Mouse (Mus musculus) hematopoietic multipotent progenitor cell, adult 10-12 weeks (in vitro differentiated cells): ENCODE data around the gene Manbal. TPM values are rescaled to one million over a fixed set of nuclear protein-coding genes. Genes with fewer than 3 reads are reported as not detected.

Experiments
- polyA plus RNA-seq: library from polyadenylated mRNA; stranded (reverse); fragments of >175 nt; gene quantifications from 2 replicates; pipeline ENCODE4 v1.2.3, GENCODE M21; 2012; ENCODE audit warnings: low replicate concordance

Gene Manbal
- polyA plus RNA-seq: 44.1 and 73.4 TPM in 2 replicates

DNA sequence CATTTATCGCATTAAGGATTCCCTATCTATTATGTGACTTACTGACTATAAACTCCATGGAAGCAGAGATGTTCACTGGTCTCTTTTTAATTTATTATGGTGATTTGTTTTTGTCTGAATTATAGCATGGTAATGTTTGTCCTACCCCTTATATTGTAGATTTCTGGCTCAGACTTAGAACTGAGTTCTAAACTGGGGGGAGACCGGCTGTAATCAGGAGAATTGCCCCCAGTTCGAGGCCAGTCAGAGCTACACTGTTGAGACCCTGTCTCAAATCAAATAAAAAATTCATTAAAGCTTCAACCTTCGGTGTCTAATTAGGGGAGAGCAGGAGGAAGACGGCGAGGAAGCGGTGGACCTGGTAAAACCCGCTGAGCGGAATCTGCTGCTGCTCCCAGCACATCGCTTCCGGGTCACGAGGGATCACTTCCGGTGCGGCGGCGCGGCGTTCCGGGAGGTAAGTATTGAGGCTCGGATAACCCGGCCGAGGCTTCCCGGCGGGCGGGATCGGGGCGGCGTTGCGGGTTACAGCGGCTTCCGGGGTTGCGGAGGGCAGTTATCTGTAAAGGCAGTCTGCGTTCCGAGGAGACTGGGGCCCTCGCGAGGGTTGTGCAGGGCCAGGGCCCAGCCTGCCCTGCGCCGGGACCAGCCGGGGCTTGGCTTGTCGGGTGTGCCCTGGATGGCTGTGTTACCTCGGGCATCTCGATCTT, at the start of gene Manbal:
Gene Manbal (plus strand): TSS at position 411 of the 710 bp plus-strand sequence.

DNA sequence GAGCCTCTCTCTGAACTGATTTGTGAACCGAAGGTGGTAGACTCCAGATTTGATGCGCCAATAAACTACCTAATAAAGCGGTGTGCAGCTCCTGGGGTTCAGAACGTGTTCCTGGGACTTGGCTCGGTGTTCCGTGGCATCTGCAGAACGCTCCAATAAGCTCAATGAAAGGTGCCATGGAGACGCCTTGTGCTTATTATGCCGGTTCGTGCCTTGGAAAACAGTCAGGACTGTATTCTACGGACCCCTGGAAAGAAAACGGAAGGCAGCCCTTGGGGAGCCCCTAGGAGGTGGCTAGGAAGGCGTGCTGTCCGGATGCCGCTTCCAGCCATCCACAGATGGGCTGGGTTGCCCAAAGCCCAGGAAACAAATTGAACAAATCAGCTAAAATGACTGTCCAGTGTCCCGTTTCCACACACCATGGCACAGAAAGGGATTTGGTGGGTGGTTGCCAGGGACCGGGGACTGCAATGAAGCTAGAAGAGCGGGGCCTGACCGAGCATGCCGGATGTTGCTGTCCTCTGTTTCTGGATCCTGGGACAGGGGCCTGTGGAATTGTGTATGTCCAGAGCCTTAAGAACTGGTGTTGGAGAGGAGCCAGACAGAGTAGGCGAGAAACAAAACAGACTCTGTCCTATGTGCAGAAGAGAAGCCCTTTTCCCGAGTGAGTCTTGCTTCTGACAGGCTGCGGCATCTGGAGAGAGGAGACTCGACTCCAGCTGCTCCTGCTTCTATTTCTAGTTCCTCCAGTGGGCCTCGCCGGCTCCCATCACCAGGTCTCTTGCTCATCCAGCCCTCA, 19.8 kb upstream of the Manbal start, which contains the start of gene Ghrh:
Gene Ghrh (minus strand): TSS at position 146 of the 799 bp plus-strand sequence.

DNA sequence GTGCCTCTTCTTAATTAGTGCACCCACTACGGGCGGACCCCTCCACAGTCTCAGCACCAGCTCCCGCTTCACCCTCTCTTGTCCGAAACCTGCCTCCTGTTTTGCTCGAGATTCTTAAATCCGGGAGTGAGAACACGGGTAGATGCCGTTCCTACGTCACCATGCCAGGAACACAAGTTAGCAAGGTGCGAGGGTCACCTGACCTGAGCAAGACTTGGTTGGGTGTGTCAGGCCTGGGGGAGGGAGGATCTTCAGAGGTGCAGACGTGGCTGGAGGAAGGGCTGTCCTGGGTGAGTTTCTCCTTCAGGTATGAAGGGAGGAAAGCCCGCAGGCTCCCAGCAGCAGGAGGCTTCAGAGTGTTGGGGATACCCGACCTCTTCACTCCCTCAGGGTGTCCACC, 50.8 kb downstream of the Manbal start, which contains the start of gene Src:
Gene Src (plus strand): TSS at position 239 of the 400 bp plus-strand sequence.

Other genes starting within 250 kb of the Manbal start
- gene Samhd1, start 232.3 kb upstream of the Manbal start, polyA plus RNA-seq: 57.8 and 146 TPM in 2 replicates
- gene Rbl1, start 163.1 kb upstream of the Manbal start, polyA plus RNA-seq: 4.4 and 5.2 TPM in 2 replicates
- gene Rpn2, start 88.6 kb upstream of the Manbal start, polyA plus RNA-seq: 41.9 and 62.9 TPM in 2 replicates
- gene Mroh8, start 88.0 kb upstream of the Manbal start, polyA plus RNA-seq: 0.28 and 0.33 TPM in 2 replicates
- not detected in 2 replicates for gene Ghrh, start 20.1 kb upstream of the Manbal start, polyA plus RNA-seq
- 6.6 and 12.8 TPM in 2 replicates for gene Src, start 50.9 kb downstream of the Manbal start, polyA plus RNA-seq
- not detected in 2 replicates for gene Nnat, start 192.5 kb downstream of the Manbal start, polyA plus RNA-seq
- gene Blcap, start 203.7 kb downstream of the Manbal start, polyA plus RNA-seq: 11.3 and 16.5 TPM in 2 replicates